ENCODE assay signal across 18 mouse cellular contexts in genomic region chr12:62563799-62564198, GRCm38 (mm10).
DNase-seq lines count a peak whose midpoint lies in the region; ATAC-seq and TF ChIP-seq lines count a peak whose summit lies in the region.
"Had no signal": no experiment of that assay in that cellular context is flagged by ENCODE, and none has a peak within 500 bp of the region (broad histone marks: within the 10 kb centered on the region; RNA-seq: fewer than 3 reads in every experiment).

No protein-coding gene starts in this region.

- no peak overlapping the region for H3K9ac ChIP-seq in liver, postnatal 0 days (replicated peaks)
- H3K9ac ChIP-seq in intestine, embryonic 15.5 days = no peak overlapping the region
- no peak overlapping the region for H3K9ac ChIP-seq in intestine, embryonic 16.5 days (ENCODE audit: low read depth, low read length)
- H3K9ac ChIP-seq: embryonic facial prominence, embryonic 12.5 days; forebrain, embryonic 13.5 days; forebrain, embryonic 15.5 days had no signal

- peak; percentile 67 for ATAC-seq in liver, postnatal 0 days
- peak; percentile 66 for ATAC-seq in intestine, embryonic 15.5 days
- peak; percentile 82 for ATAC-seq in intestine, embryonic 16.5 days
- ATAC-seq: forebrain, embryonic 13.5 days; forebrain, embryonic 15.5 days had no signal

- H3K4me1 ChIP-seq in liver, postnatal 0 days (ENCODE audit: insufficient read depth) = no peaks in the 10 kb centered on the region
- no peaks in the 10 kb centered on the region for H3K4me1 ChIP-seq in intestine, embryonic 15.5 days (replicated peaks)
- H3K4me1 ChIP-seq in intestine, embryonic 16.5 days (ENCODE audit: control insufficient read depth, insufficient read depth, low read length) = no peaks in the 10 kb centered on the region
- H3K4me1 ChIP-seq: embryonic facial prominence, embryonic 10.5 days; embryonic facial prominence, embryonic 12.5 days; forebrain, embryonic 13.5 days; forebrain, embryonic 15.5 days had no signal

- no peaks in the 10 kb centered on the region for H3K36me3 ChIP-seq in liver, postnatal 0 days (replicated peaks; ENCODE audit: insufficient read depth, low read length)
- H3K36me3 ChIP-seq in intestine, embryonic 15.5 days = no peaks in the 10 kb centered on the region
- H3K36me3 ChIP-seq in intestine, embryonic 16.5 days (ENCODE audit: control insufficient read depth, insufficient read depth, low read length) = no peaks in the 10 kb centered on the region
- H3K36me3 ChIP-seq: embryonic facial prominence, embryonic 10.5 days; embryonic facial prominence, embryonic 12.5 days; forebrain, embryonic 15.5 days had no signal

- H3K4me3 ChIP-seq in liver, postnatal 0 days (ENCODE audit: low read depth, low read length) = no peak overlapping the region
- no peak overlapping the region for H3K4me3 ChIP-seq in intestine, embryonic 15.5 days (replicated peaks)
- no peak overlapping the region for H3K4me3 ChIP-seq in intestine, embryonic 16.5 days (ENCODE audit: low read length)
- H3K4me3 ChIP-seq: embryonic facial prominence, embryonic 10.5 days; embryonic facial prominence, embryonic 12.5 days; forebrain, embryonic 13.5 days; forebrain, embryonic 15.5 days had no signal

- no peak for DNase-seq in liver, postnatal 0 days
- no peak for DNase-seq in liver
- DNase-seq in frontal cortex, postnatal 25 days (ENCODE audit: low spot score in 2 of 2) = no peak
- no peak for DNase-seq in kidney, adult 18-20 months
- DNase-seq: adrenal gland, adult 2 months; adrenal gland, postnatal 10 days; adrenal gland, postnatal 36 days; cerebellum, adult 11-12 months; cerebellum, adult 2 months; cerebellum, adult 9-10 months; cerebellum, postnatal 10 days; cerebellum, postnatal 25 days had no signal

- 60% methylated on average over 5 of the region's 5 CpGs for WGBS in liver, postnatal 0 days (ENCODE audit: insufficient replicate concordance)
- 68% methylated on average over 5 of the region's 5 CpGs for WGBS in intestine, embryonic 15.5 days
- 71% methylated on average over 5 of the region's 5 CpGs for WGBS in intestine, embryonic 16.5 days

- H3K27me3 ChIP-seq in liver, postnatal 0 days (ENCODE audit: insufficient read depth, low read length) = no peaks in the 10 kb centered on the region
- no peaks in the 10 kb centered on the region for H3K27me3 ChIP-seq in intestine, embryonic 15.5 days (replicated peaks)
- no peaks in the 10 kb centered on the region for H3K27me3 ChIP-seq in intestine, embryonic 16.5 days (replicated peaks; ENCODE audit: control insufficient read depth, insufficient read depth, low read length)
- H3K27me3 ChIP-seq: embryonic facial prominence, embryonic 12.5 days; forebrain, embryonic 13.5 days; forebrain, embryonic 15.5 days had no signal

- no peaks in the 10 kb centered on the region for H3K9me3 ChIP-seq in liver, postnatal 0 days (ENCODE audit: low read length)
- no peaks in the 10 kb centered on the region for H3K9me3 ChIP-seq in intestine, embryonic 15.5 days
- no peaks in the 10 kb centered on the region for H3K9me3 ChIP-seq in intestine, embryonic 16.5 days (ENCODE audit: control insufficient read depth, low read length)
- H3K9me3 ChIP-seq: embryonic facial prominence, embryonic 10.5 days; embryonic facial prominence, embryonic 12.5 days; forebrain, embryonic 13.5 days; forebrain, embryonic 15.5 days had no signal

- no peak overlapping the region for H3K4me2 ChIP-seq in liver, postnatal 0 days (ENCODE audit: low read depth, low read length)
- no peak overlapping the region for H3K4me2 ChIP-seq in intestine, embryonic 15.5 days (replicated peaks)
- no peak overlapping the region for H3K4me2 ChIP-seq in intestine, embryonic 16.5 days (ENCODE audit: low read depth, low read length)
- H3K4me2 ChIP-seq: embryonic facial prominence, embryonic 12.5 days; forebrain, embryonic 13.5 days; forebrain, embryonic 15.5 days had no signal

- TF ChIP-seq CTCF in liver, postnatal 0 days (IDR thresholded peaks at IDR 0.05; ENCODE audit: low read depth) = no peak

- H3K27ac ChIP-seq in liver, postnatal 0 days (ENCODE audit: low read depth) = no peak overlapping the region
- H3K27ac ChIP-seq in intestine, embryonic 15.5 days = no peak overlapping the region
- no peak overlapping the region for H3K27ac ChIP-seq in intestine, embryonic 16.5 days (ENCODE audit: low read length)
- H3K27ac ChIP-seq: embryonic facial prominence, embryonic 10.5 days; embryonic facial prominence, embryonic 12.5 days; forebrain, embryonic 13.5 days; forebrain, embryonic 15.5 days had no signal

- no peak for TF ChIP-seq EP300 in liver, postnatal 0 days (IDR thresholded peaks at IDR 0.05; ENCODE audit: low read depth)
